Mouse (Mus musculus): ENCODE data around the gene Creb5. TPM values are rescaled to one million over a fixed set of nuclear protein-coding genes. Genes with fewer than 3 reads are reported as not detected.

The Creb5 gene
- polyA plus RNA-seq, 1 experiment from 2014 or later, result 8.9 TPM

- peaks cover 78% of the 10 kb centered on the region; the same call in 1 of the 2 replicates for H3K79me2 ChIP-seq (ENCODE audit: inconsistent target)
- H3K4me3 ChIP-seq (ENCODE audit: inconsistent target), result no peak overlapping the region
- no peak overlapping the region for H3K27ac ChIP-seq
- peaks cover 35% of the 10 kb centered on the region for H3K36me3 ChIP-seq (ENCODE audit: inconsistent target)
- 96% methylated on average over 8 of the region's 9 CpGs for WGBS (ENCODE audit: missing documents)
Measured at GRCm38 (mm10) chr6:53615440-53616211, 328.6 kb downstream of the Creb5 start.

GRCm38 (mm10) chr6:53618164-53618563 lies 331.1 kb downstream of the Creb5 start:
- H3K36me3 ChIP-seq (ENCODE audit: inconsistent target), result peaks cover 25% of the 10 kb centered on the region
- WGBS (ENCODE audit: missing documents), result 96% methylated on average over 8 of the region's 8 CpGs
- peaks cover 84% of the 10 kb centered on the region; the same call in 1 of the 2 replicates for H3K79me2 ChIP-seq (ENCODE audit: inconsistent target)
- no peak overlapping the region for H3K27ac ChIP-seq
- H3K4me3 ChIP-seq (ENCODE audit: inconsistent target), result no peak overlapping the region

DNA sequence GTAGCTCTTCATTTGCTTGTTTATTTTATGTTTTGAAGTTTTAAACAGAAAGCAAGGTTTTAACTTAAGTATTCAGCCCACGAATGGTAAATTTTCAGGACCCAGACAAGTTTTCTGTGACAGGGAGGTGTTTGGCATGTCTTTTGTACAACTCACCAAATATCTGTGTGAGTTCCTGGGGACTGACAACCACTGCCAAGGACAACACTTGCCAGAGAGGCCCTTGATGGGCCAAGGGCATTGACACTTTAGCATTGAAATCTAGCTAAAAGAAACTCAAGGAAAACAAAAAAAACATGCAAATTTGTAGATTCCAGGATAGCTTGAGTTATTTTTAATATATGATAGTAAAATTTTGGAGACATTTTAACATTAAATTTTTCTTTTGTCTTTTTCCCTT lies 332.6 kb downstream of the Creb5 start:
- Histone ChIP-seq H3K27ac (no peak overlapping the region), H3K79me2 (ENCODE audit: inconsistent target) (peaks cover 84% of the 10 kb centered on the region; the same call in 1 of the 2 replicates), H3K4me3 (ENCODE audit: inconsistent target) (no peak overlapping the region), H3K36me3 (ENCODE audit: inconsistent target) (peaks cover 16% of the 10 kb centered on the region)
- WGBS (ENCODE audit: missing documents), result 92% methylated on average over 1 of the region's 1 CpGs

- 92% methylated on average over 5 of the region's 5 CpGs for WGBS (ENCODE audit: missing documents)
Measured at GRCm38 (mm10) chr6:53621295-53621694, 334.2 kb downstream of the Creb5 start.

DNA sequence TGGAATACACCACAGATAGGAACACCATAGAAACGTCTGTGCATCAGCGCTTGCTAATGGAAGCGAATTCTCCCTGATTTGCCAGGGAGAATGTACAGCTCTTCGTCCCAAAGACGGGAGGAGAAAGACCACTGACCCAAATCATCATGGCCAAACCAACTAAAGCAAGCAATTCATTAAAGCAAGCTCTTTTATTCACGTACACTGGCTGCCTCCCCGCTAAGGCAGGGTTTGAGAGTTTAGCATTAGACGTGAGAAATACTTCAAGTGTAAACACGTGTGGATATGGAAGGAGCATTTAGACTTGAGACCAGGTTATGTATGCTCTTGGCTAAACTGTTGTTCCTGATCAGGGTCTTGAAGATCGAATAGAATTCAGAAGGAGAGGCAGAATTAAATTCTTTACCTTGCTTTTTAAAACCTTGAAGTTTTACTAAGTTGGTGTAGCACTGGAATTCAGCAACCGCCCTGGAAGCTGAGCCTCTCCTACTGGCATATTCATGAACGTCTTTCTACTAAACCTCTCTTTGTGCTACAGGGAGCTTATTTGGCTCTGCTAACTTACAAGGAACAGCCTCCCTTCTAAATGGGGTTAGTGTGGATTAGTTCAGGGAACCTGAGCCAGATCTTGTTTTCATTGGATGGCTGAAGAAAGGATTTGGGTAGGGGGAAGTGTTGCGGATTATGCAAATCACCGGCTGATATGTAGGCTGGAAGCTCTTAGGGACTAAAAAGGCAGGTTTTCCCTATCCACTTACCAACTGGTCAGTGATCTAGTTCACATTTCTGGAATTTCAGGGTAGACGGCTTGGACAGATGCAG lies 337.6 kb downstream of the Creb5 start:
- Histone ChIP-seq H3K36me3 (ENCODE audit: inconsistent target) (no peaks in the 10 kb centered on the region), H3K79me2 (ENCODE audit: inconsistent target) (peaks cover 49% of the 10 kb centered on the region; the same call in 1 of the 2 replicates), H3K4me3 (ENCODE audit: inconsistent target) (no peak overlapping the region), H3K27ac (no peak overlapping the region)
- 94% methylated on average over 15 of the region's 15 CpGs for WGBS (ENCODE audit: missing documents)

More at GRCm38 (mm10) chr6:53621295-53621694, 334.2 kb downstream of the Creb5 start:
- Histone ChIP-seq H3K27ac (no peak overlapping the region), H3K79me2 (ENCODE audit: inconsistent target) (peaks cover 81% of the 10 kb centered on the region; the same call in 1 of the 2 replicates), H3K36me3 (ENCODE audit: inconsistent target) (peaks cover 12% of the 10 kb centered on the region), H3K4me3 (ENCODE audit: inconsistent target) (no peak overlapping the region)

- H3K36me3 ChIP-seq (ENCODE audit: inconsistent target), result no peaks in the 10 kb centered on the region
- no peak overlapping the region for H3K4me3 ChIP-seq (ENCODE audit: inconsistent target)
- H3K79me2 ChIP-seq (ENCODE audit: inconsistent target), result peaks cover 55% of the 10 kb centered on the region; the same call in 1 of the 2 replicates
- H3K27ac ChIP-seq, result no peak overlapping the region
- WGBS (ENCODE audit: missing documents), result 87% methylated on average over 5 of the region's 5 CpGs
Measured at GRCm38 (mm10) chr6:53626044-53626443, 339.0 kb downstream of the Creb5 start.

GRCm38 (mm10) chr6:53628714-53629113 lies 341.6 kb downstream of the Creb5 start:
- peaks cover 53% of the 10 kb centered on the region; the same call in 1 of the 2 replicates for H3K79me2 ChIP-seq (ENCODE audit: inconsistent target)
- H3K36me3 ChIP-seq (ENCODE audit: inconsistent target), result no peaks in the 10 kb centered on the region
- H3K27ac ChIP-seq, result no peak overlapping the region
- no peak overlapping the region for H3K4me3 ChIP-seq (ENCODE audit: inconsistent target)

GRCm38 (mm10) chr6:53635453-53635852 lies 348.4 kb downstream of the Creb5 start:
- Histone ChIP-seq H3K79me2 (ENCODE audit: inconsistent target) (peaks cover 69% of the 10 kb centered on the region; the same call in 1 of the 2 replicates), H3K27ac (no peak overlapping the region), H3K36me3 (ENCODE audit: inconsistent target) (0 out of 2 replicates have a peak, but pooled peaks cover 10% of the 10 kb centered on the region), H3K4me3 (ENCODE audit: inconsistent target) (no peak overlapping the region)
- 84% methylated on average over 7 of the region's 7 CpGs for WGBS (ENCODE audit: missing documents)

DNA sequence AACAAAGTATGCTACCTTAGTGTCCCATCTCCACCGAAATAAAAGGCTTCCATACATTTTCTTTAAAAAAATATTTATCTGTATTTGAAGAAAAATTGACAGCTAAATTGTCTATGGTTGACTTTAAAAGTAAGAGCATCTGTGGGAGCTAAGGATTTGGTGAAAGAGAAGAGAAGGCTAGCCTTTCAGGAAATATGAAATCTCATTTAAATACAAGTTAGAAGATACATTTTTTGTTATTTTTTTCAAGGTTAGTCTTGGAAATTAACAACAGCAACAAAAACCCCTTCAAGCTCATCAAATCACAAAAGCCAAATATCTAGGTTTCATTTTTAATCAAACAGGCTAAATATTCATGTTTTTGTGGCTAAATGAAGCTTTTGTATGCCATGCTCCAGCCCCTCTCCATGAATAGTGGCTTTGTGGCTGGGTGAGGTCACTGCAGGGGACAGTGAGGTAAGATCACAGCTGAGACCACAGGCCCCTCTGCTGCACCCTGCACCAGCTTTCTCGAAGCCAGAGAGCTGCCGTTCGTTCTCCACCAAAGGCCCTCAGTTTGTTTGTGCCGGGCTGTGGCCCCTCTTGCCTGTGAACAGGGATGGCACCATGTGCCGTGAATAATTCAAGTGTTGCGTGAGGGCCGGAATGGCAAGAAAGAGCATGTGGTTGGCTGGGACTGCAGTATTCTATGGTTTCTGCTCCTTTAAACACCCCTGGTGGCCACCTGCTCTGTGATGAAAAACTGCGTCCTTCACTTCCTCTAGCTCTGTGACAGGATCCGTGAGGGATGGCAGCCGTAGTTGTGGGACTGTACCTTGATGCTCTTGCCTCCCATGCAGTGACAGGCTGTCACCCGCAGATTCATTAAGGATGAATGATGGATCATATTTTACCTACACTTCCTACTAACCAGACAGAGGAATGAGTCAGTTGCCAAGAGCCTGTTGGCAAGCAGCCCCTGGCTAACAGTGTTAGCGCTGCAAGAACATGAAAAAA lies 350.6 kb downstream of the Creb5 start:
- 66% methylated on average over 12 of the region's 13 CpGs for WGBS (ENCODE audit: missing documents)
- no peak overlapping the region for H3K4me3 ChIP-seq (ENCODE audit: inconsistent target)
- H3K27ac ChIP-seq, result no peak overlapping the region
- peaks cover 53% of the 10 kb centered on the region; the same call in 1 of the 2 replicates for H3K79me2 ChIP-seq (ENCODE audit: inconsistent target)
- H3K36me3 ChIP-seq (ENCODE audit: inconsistent target), result peaks cover 26% of the 10 kb centered on the region; the same call in 1 of the 2 replicates

DNA sequence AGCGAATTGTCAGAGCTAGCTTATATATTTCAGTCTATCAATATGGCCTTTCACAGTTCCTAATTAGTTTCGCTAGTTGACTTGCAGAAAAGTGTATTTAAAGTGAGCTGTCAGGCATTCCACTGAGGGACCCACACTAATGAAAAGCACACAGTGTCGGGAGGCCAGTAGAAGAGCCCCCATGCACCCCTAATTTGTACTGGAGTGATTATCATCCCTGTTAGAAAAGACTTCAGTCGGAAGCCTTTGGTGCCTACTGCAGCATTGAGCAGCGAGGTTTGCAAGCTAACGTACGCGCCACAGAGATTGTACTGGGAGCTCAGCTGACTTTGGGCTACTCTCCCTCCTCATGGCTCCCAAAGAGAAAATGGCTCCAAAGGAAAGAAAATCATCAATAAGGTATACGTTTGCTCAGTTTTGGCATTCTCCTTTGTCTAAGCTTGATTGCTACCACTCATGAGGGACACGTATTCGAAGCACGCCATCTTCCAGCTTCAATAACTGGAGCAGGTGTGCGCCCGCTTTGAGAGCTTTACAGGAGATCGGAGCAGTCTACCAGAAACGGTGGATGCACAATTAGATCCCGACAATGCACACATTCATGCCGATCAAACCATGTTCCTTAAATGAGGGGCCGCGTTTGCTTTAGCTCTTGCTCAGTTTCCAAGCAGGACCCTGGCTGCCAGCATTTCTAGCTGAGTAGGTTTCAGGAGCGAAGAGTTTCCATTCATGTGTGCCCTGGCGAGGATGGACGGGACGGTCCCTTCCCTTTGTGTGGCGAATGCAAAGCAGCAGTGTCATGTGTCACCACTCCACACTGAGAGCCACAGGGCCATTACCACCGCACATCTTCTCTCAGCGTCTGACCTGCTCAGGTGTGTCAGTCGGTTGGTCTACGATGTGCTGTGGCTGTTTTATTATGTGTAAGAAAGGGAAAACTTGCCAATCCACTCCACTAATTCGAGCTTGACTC lies 354.8 kb downstream of the Creb5 start:
- Histone ChIP-seq H3K79me2 (ENCODE audit: inconsistent target) (peaks cover 21% of the 10 kb centered on the region; the same call in 1 of the 2 replicates), H3K27ac (no peak overlapping the region), H3K4me3 (ENCODE audit: inconsistent target) (no peak overlapping the region), H3K36me3 (ENCODE audit: inconsistent target) (peaks cover 30% of the 10 kb centered on the region; the same call in 1 of the 2 replicates)
- WGBS (ENCODE audit: missing documents), result 96% methylated on average over 30 of the region's 30 CpGs

DNA sequence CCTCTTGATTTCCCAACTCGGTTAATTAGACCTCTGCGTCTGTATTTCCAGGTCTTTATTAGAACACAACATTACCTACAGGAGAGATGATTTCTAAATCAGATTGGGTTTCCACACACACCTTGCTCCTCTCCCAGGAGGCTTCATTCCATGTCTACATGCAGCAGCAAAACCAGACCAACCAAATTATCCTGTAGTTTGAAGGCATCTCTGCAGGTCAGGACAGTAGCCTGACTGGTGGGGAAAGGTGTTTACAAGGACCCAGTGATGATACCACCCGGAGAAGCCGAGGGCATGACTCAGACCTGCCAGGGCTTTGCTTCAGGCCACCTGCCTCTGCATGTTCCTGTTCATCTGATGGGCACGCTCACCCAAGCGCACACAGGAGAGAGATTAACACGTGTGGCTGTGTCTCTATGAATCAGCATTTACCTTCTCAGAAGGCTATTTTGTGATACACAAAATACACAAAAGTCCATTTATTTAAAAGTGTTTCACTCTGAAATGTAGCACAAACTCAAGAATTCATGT lies 355.8 kb downstream of the Creb5 start:
- Histone ChIP-seq H3K36me3 (ENCODE audit: inconsistent target) (peaks cover 30% of the 10 kb centered on the region; the same call in 1 of the 2 replicates), H3K4me3 (ENCODE audit: inconsistent target) (no peak overlapping the region), H3K27ac (no peak overlapping the region), H3K79me2 (ENCODE audit: inconsistent target) (peaks cover 11% of the 10 kb centered on the region; the same call in 1 of the 2 replicates)
- 87% methylated on average over 7 of the region's 7 CpGs for WGBS (ENCODE audit: missing documents)

DNA sequence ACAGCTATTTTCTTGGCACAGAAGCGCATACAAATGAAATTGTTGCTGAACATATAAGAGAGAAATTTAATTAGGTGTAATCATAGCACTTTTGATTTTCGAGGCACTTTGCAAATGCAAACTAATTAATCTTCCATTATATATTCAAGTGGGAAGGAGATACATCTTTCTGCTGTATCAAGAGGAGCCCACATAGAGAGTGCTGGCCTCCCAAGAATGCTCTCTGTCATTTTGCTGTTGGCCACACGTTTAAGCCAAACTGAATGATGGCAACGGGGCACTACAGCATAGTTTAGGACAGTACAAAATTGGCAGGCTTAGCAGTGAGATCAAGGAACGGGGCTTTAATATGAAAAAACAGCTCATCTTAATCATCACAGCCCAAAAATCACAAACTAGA lies 356.4 kb downstream of the Creb5 start:
- WGBS (ENCODE audit: missing documents), result 84% methylated on average over 3 of the region's 5 CpGs
- Histone ChIP-seq H3K36me3 (ENCODE audit: inconsistent target) (peaks cover 27% of the 10 kb centered on the region; the same call in 1 of the 2 replicates), H3K79me2 (ENCODE audit: inconsistent target) (peaks cover 10% of the 10 kb centered on the region; the same call in 1 of the 2 replicates), H3K27ac (no peak overlapping the region), H3K4me3 (ENCODE audit: inconsistent target) (no peak overlapping the region)
